ENCODE assay signal across 8 mouse cellular contexts in the genomic region with DNA sequence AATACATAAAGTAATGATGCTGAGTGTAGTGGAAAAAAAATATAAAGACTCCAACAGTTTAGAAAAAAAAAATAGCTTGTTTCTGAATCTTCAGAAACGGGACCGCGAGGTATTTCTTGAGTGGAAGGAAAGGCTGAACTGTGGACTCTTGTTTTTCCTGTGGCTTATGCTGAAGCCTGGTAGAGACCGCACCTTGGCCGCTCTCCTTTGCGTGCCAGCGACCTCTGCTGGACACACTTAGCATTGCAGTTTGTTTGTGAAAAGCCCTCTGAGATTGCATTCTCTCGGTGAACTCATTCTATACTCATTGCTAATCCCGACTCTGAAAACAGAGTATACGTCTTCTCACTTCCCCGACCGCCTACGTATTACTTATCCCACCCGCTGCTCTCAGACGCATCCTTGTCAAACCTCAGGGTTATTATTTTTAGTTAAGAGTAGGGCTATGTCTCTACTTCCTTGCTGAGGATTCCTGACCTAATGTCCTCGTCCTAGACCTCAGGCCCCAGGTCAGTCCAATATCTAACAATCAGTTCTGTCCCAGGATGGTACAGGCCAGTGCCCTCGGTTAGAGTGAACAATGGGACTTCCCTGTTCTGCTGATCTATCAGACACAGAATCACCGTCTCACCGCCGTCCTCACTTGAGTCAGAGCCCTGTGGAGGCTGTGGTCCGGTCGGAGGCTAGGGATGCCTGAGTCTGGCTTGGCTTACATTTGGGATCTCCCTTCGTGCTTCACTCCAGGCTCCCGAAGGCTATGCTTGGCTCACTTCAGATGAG.
DNase-seq lines count a peak whose midpoint lies in the region; ATAC-seq and TF ChIP-seq lines count a peak whose summit lies in the region.

No protein-coding gene starts in this region.

- ATAC-seq in megakaryocyte-erythroid progenitor cell, adult 5-6 weeks (replicated peaks; ENCODE audit: low FRiP score, low TSS enrichment, poor library complexity, severe bottlenecking) = peak; percentile 95

- H3K27ac ChIP-seq in left cerebral cortex, adult 2 months = no peak overlapping the region

- DNase-seq in T-cell, adult 2 months (ENCODE audit: low spot score) = peak; percentile 69
- peak; percentile 85 to 89 for DNase-seq in cerebellum, postnatal 25 days
- peak; percentile 58 for DNase-seq in gastrocnemius, adult 18-20 months (ENCODE audit: low spot score)
- peak; percentile 62 for DNase-seq in hindlimb bud, embryonic 11.5 days (ENCODE audit: extremely low spot score, low read depth, low spot score)
- peak; percentile 77 to 88 for DNase-seq in left cerebral cortex, adult 2 months (ENCODE audit: extremely low spot score in 1 of 2, low spot score in 2 of 2)
- DNase-seq in right cerebral cortex, postnatal 14 days = peak; percentile 83
- peak; percentile 71 for DNase-seq in urinary bladder, postnatal 25 days (ENCODE audit: low spot score)

- peak; percentile 90 for TF ChIP-seq CTCF in left cerebral cortex, adult 2 months (IDR thresholded peaks at IDR 0.05)

- H3K4me3 ChIP-seq in left cerebral cortex, adult 2 months = no peak overlapping the region

- intact Hi-C loops in left cerebral cortex, adult 2 months (cut with DNase I) = no loop called here
